In genomic region chr4:150854839-150855246, GRCm38 (mm10) we compare ENCODE assay signal across 8 mouse cellular contexts. TPM values are rescaled to one million over a fixed set of nuclear protein-coding genes. Genes with fewer than 3 reads are reported as not detected.
DNase-seq lines count a peak whose midpoint lies in the region; ATAC-seq lines count a peak whose summit lies in the region.

No protein-coding gene starts in this region.

- WGBS in forebrain, embryonic 11.5 days, result under 1% methylated on average over 59 of the region's 59 CpGs
- under 1% methylated on average over 52 of the region's 59 CpGs for WGBS in heart, embryonic 16.5 days
- under 1% methylated on average over 59 of the region's 59 CpGs for WGBS in liver, embryonic 13.5 days (ENCODE audit: insufficient replicate concordance)
- WGBS in stomach, embryonic 15.5 days, result under 1% methylated on average over 44 of the region's 59 CpGs

- H3K36me3 ChIP-seq in forebrain, embryonic 11.5 days (ENCODE audit: control insufficient read depth, insufficient read depth, low read length), result no peaks in the 10 kb centered on the region
- H3K36me3 ChIP-seq in heart, embryonic 16.5 days (ENCODE audit: control insufficient read depth, insufficient read depth), result no peaks in the 10 kb centered on the region
- no peaks in the 10 kb centered on the region for H3K36me3 ChIP-seq in liver, embryonic 13.5 days
- H3K36me3 ChIP-seq in stomach, embryonic 15.5 days, result no peaks in the 10 kb centered on the region

- peak overlapping the region; percentile 85 for H3K4me3 ChIP-seq in brown adipose tissue, adult 24 weeks (ENCODE audit: insufficient read depth, low read depth, low read length)
- H3K4me3 ChIP-seq in forebrain, embryonic 11.5 days (ENCODE audit: low read depth, low read length), result peak overlapping the region; percentile 63
- peak overlapping the region; percentile 81 for H3K4me3 ChIP-seq in heart, embryonic 16.5 days (ENCODE audit: low read length)
- peak overlapping the region; percentile 69 for H3K4me3 ChIP-seq in liver, embryonic 13.5 days (replicated peaks)
- H3K4me3 ChIP-seq in stomach, embryonic 15.5 days (replicated peaks), result peak overlapping the region; percentile 89

- peak; percentile 99 for DNase-seq in forebrain, embryonic 11.5 days (ENCODE audit: low spot score)
- DNase-seq in kidney, postnatal 25 days, result peak; percentile 95 to 97
- peak; percentile 87 for DNase-seq in liver, embryonic 13.5 days
- peak; percentile 99 for DNase-seq in neural tube, embryonic 10.5 days (ENCODE audit: extremely low spot score, low spot score)

- peak overlapping the region; percentile 88 for H3K9ac ChIP-seq in forebrain, embryonic 11.5 days (ENCODE audit: low read length)
- peak overlapping the region; percentile 89 for H3K9ac ChIP-seq in heart, embryonic 16.5 days (ENCODE audit: low read length)
- H3K9ac ChIP-seq in liver, embryonic 13.5 days, result peak overlapping the region; percentile 78
- H3K9ac ChIP-seq in stomach, embryonic 15.5 days, result peak overlapping the region; percentile 90

- peak overlapping the region; percentile 37; the same call in 1 of the 2 replicates for H3K27ac ChIP-seq in brown adipose tissue, adult 24 weeks (replicated peaks; ENCODE audit: low read depth, low read length)
- H3K27ac ChIP-seq in forebrain, embryonic 11.5 days (ENCODE audit: low read depth, low read length), result peak overlapping the region; percentile 96
- H3K27ac ChIP-seq in heart, embryonic 16.5 days (ENCODE audit: low read length), result peak overlapping the region; percentile 95
- peak overlapping the region; percentile 75 for H3K27ac ChIP-seq in liver, embryonic 13.5 days
- peak overlapping the region; percentile 99 for H3K27ac ChIP-seq in stomach, embryonic 15.5 days

- peak overlapping the region; percentile 57 for H3K4me2 ChIP-seq in forebrain, embryonic 11.5 days (ENCODE audit: low read depth, low read length, severe bottlenecking)
- peak overlapping the region; percentile 82 for H3K4me2 ChIP-seq in heart, embryonic 16.5 days (ENCODE audit: low read depth, low read length)
- H3K4me2 ChIP-seq in liver, embryonic 13.5 days, result peak overlapping the region; percentile 78
- peak overlapping the region; percentile 71 for H3K4me2 ChIP-seq in stomach, embryonic 15.5 days

- no peaks in the 10 kb centered on the region for H3K4me1 ChIP-seq in brown adipose tissue, adult 24 weeks (ENCODE audit: control insufficient read depth, insufficient read depth, insufficient read length, low read length)
- H3K4me1 ChIP-seq in forebrain, embryonic 11.5 days (replicated peaks; ENCODE audit: control insufficient read depth, insufficient read depth, low read length), result peaks cover 3% of the 10 kb centered on the region
- peaks cover 10% of the 10 kb centered on the region; the same call in 1 of the 2 replicates for H3K4me1 ChIP-seq in heart, embryonic 16.5 days (ENCODE audit: control insufficient read depth, insufficient read depth, low read length)
- H3K4me1 ChIP-seq in liver, embryonic 13.5 days (replicated peaks), result peaks cover 17% of the 10 kb centered on the region
- H3K4me1 ChIP-seq in stomach, embryonic 15.5 days, result peaks cover 5% of the 10 kb centered on the region; the same call in 1 of the 2 replicates

- peaks cover 2% of the 10 kb centered on the region; the same call in 1 of the 2 replicates for H3K27me3 ChIP-seq in forebrain, embryonic 11.5 days (ENCODE audit: control insufficient read depth, insufficient read depth, low read length)
- no peaks in the 10 kb centered on the region for H3K27me3 ChIP-seq in heart, embryonic 16.5 days (ENCODE audit: control insufficient read depth, insufficient read depth, low read length)
- H3K27me3 ChIP-seq in liver, embryonic 13.5 days, result peaks cover 34% of the 10 kb centered on the region
- H3K27me3 ChIP-seq in stomach, embryonic 15.5 days (replicated peaks), result no peaks in the 10 kb centered on the region

- peak; percentile 96 for ATAC-seq in CD4-positive, CD25-positive, alpha-beta regulatory T cell, adult 4 months
- peak; percentile 97 for ATAC-seq in forebrain, embryonic 11.5 days (replicated peaks; ENCODE audit: low FRiP score)
- peak; percentile 93 for ATAC-seq in heart, embryonic 16.5 days (replicated peaks; ENCODE audit: extremely low read depth, insufficient read depth, low FRiP score)
- ATAC-seq in liver, embryonic 13.5 days (ENCODE audit: low read depth), result peak; percentile 77
- ATAC-seq in stomach, embryonic 15.5 days (ENCODE audit: insufficient read depth, low FRiP score, low read depth), result peak; percentile 87

- no peaks in the 10 kb centered on the region for H3K9me3 ChIP-seq in forebrain, embryonic 11.5 days (ENCODE audit: control insufficient read depth, low read length)
- H3K9me3 ChIP-seq in heart, embryonic 16.5 days (replicated peaks; ENCODE audit: control insufficient read depth, low read length), result no peaks in the 10 kb centered on the region
- no peaks in the 10 kb centered on the region for H3K9me3 ChIP-seq in liver, embryonic 13.5 days (replicated peaks)
- no peaks in the 10 kb centered on the region for H3K9me3 ChIP-seq in stomach, embryonic 15.5 days

RNA-seq across cellular contexts. Expression of gene Errfi1, which starts 1.1 kb away (rescaled TPM):
- polyA plus RNA-seq in CD4-positive, CD25-positive, alpha-beta regulatory T cell, adult 4 months (2017; shearing (Covaris generic)), result 1 to 10 TPM; 1.4 to 2.7 TPM
- polyA plus RNA-seq in brown adipose tissue, adult 24 weeks (2012; ENCODE audit: insufficient read depth, insufficient read length, missing spikeins), result 14.8 and 32.1 TPM in 2 replicates
- polyA plus RNA-seq in forebrain, embryonic 11.5 days (2014; fragmentation: Nextera tagmentation; extraction: Ambion mirVana), result 20.3 and 21.6 TPM in 2 replicates
- polyA plus RNA-seq in heart, embryonic 16.5 days (2015; fragmentation: Nextera tagmentation; extraction: Ambion mirVana), result 12.8 and 13.9 TPM in 2 replicates
- 12.8 and 15.4 TPM in 2 replicates for polyA plus RNA-seq in liver, embryonic 13.5 days (2015; fragmentation: Nextera tagmentation; extraction: Ambion mirVana)
- 32.3 and 33.4 TPM in 2 replicates for polyA plus RNA-seq in stomach, embryonic 15.5 days (2015; fragmentation: Nextera tagmentation; extraction: Ambion mirVana)

RNA-seq across cellular contexts. Expression of gene Park7, which starts 59.4 kb away (rescaled TPM):
- 100 to 1,000 TPM; 550 to 588 TPM for polyA plus RNA-seq in CD4-positive, CD25-positive, alpha-beta regulatory T cell, adult 4 months (2017; shearing (Covaris generic))
- 176 and 208 TPM in 2 replicates for polyA plus RNA-seq in brown adipose tissue, adult 24 weeks (2012; ENCODE audit: insufficient read depth, insufficient read length, missing spikeins)
- 412 and 431 TPM in 2 replicates for polyA plus RNA-seq in forebrain, embryonic 11.5 days (2014; fragmentation: Nextera tagmentation; extraction: Ambion mirVana)
- 331 and 367 TPM in 2 replicates for polyA plus RNA-seq in heart, embryonic 16.5 days (2015; fragmentation: Nextera tagmentation; extraction: Ambion mirVana)
- 302 and 304 TPM in 2 replicates for polyA plus RNA-seq in liver, embryonic 13.5 days (2015; fragmentation: Nextera tagmentation; extraction: Ambion mirVana)
- 411 and 424 TPM in 2 replicates for polyA plus RNA-seq in stomach, embryonic 15.5 days (2015; fragmentation: Nextera tagmentation; extraction: Ambion mirVana)

RNA-seq across cellular contexts. Expression of gene Tnfrsf9, which starts 59.5 kb away (rescaled TPM):
- 100 to 1,000 TPM; 209 to 263 TPM for polyA plus RNA-seq in CD4-positive, CD25-positive, alpha-beta regulatory T cell, adult 4 months (2017; shearing (Covaris generic))
- not detected in 2 replicates for polyA plus RNA-seq in brown adipose tissue, adult 24 weeks (2012; ENCODE audit: insufficient read depth, insufficient read length, missing spikeins)
- polyA plus RNA-seq in forebrain, embryonic 11.5 days (2014; fragmentation: Nextera tagmentation; extraction: Ambion mirVana), result 0.19 TPM in 1 of 2 replicates, not detected in the other
- polyA plus RNA-seq in heart, embryonic 16.5 days (2015; fragmentation: Nextera tagmentation; extraction: Ambion mirVana), result 2.7 and 2.9 TPM in 2 replicates
- 0.17 and 0.20 TPM in 2 replicates for polyA plus RNA-seq in liver, embryonic 13.5 days (2015; fragmentation: Nextera tagmentation; extraction: Ambion mirVana)
- polyA plus RNA-seq in stomach, embryonic 15.5 days (2015; fragmentation: Nextera tagmentation; extraction: Ambion mirVana), result 0.98 and 1.2 TPM in 2 replicates

Comparison
In these comparisons a context has a peak if more than half of its experiments do, and no peak if none do; other contexts are left out.
1. Peak in every context shown above with its lines: DNase-seq, ATAC-seq, H3K4me3 ChIP-seq and H3K27ac ChIP-seq.
2. H3K27ac ChIP-seq: peak in every context shown above with its lines; median percentile 99 in stomach, embryonic 15.5 days; 96 in forebrain, embryonic 11.5 days; 95 in heart, embryonic 16.5 days; 75 in liver, embryonic 13.5 days; 37 in brown adipose tissue, adult 24 weeks.
3. RNA of gene Tnfrsf9, which starts 59.5 kb away (polyA plus RNA-seq): 209 to 263 TPM in CD4-positive, CD25-positive, alpha-beta regulatory T cell, adult 4 months; 2.7 to 2.9 TPM in heart, embryonic 16.5 days, 0.98 to 1.2 TPM in stomach, embryonic 15.5 days, not detected in brown adipose tissue, adult 24 weeks, 0.19 TPM in forebrain, embryonic 11.5 days and 0.17 to 0.20 TPM in liver, embryonic 13.5 days; every median in the first group is over 10 times any median in the second.